In genomic region chr16:10415976-10416375, GRCm38 (mm10) we compare ENCODE assay signal across 8 mouse cellular contexts. TPM values are rescaled to one million over a fixed set of nuclear protein-coding genes. Genes with fewer than 3 reads are reported as not detected.
DNase-seq lines count a peak whose midpoint lies in the region; ATAC-seq and TF ChIP-seq lines count a peak whose summit lies in the region.

No protein-coding gene starts in this region.

- intact Hi-C loops in gastrocnemius, adult 2 months (cut with DNase I), result loop anchor here (10.0 kb wide), 1 partner anchor 1541 kb away; no protein-coding TSS in a partner anchor
- intact Hi-C loops in gastrocnemius, postnatal 36 days (cut with DNase I), result loop anchor here (5.0 kb wide), 1 partner anchor 101 kb away; no protein-coding TSS in a partner anchor

- no peak overlapping the region for H3K27ac ChIP-seq in gastrocnemius, adult 2 months
- no peak overlapping the region for H3K27ac ChIP-seq in kidney, postnatal 0 days
- H3K27ac ChIP-seq in forebrain, embryonic 11.5 days (ENCODE audit: low read depth, low read length), result no peak overlapping the region

- H3K9me3 ChIP-seq in kidney, postnatal 0 days (replicated peaks; ENCODE audit: low read length), result no peaks in the 10 kb centered on the region
- H3K9me3 ChIP-seq in forebrain, embryonic 11.5 days (ENCODE audit: control insufficient read depth, low read length), result no peaks in the 10 kb centered on the region

- DNase-seq in gastrocnemius, adult 2 months, result peak; percentile 41
- no peak for DNase-seq in gastrocnemius, postnatal 36 days
- DNase-seq in 416B (ENCODE audit: low read depth), result peak; percentile 31
- peak; percentile 62 for DNase-seq in brain, adult 2 months (ENCODE audit: low read depth, low spot score)
- peak; percentile 19 for DNase-seq in kidney, postnatal 0 days (ENCODE audit: low spot score)
- peak; percentile 34 to 74 for DNase-seq in monocyte, adult 2 months (ENCODE audit: low read depth in 1 of 2, low spot score in 2 of 2)
- DNase-seq in forebrain, embryonic 11.5 days (ENCODE audit: low spot score), result no peak

- no peak overlapping the region for H3K9ac ChIP-seq in kidney, postnatal 0 days (ENCODE audit: low read depth, low read length)
- H3K9ac ChIP-seq in forebrain, embryonic 11.5 days (ENCODE audit: low read length), result no peak overlapping the region

- peak; percentile 36 for TF ChIP-seq CTCF in gastrocnemius, adult 2 months (IDR thresholded peaks at IDR 0.05)
- TF ChIP-seq CTCF in kidney, postnatal 0 days (IDR thresholded peaks at IDR 0.05; ENCODE audit: low read depth), result peak; percentile 63

- no peak overlapping the region for H3K4me2 ChIP-seq in kidney, postnatal 0 days (ENCODE audit: low read length)
- H3K4me2 ChIP-seq in forebrain, embryonic 11.5 days (ENCODE audit: low read depth, low read length, severe bottlenecking), result no peak overlapping the region

- 0 out of 2 replicates have a peak, but pooled peaks cover 3% of the 10 kb centered on the region for H3K4me1 ChIP-seq in kidney, postnatal 0 days (replicated peaks; ENCODE audit: insufficient read depth, low read length)
- H3K4me1 ChIP-seq in forebrain, embryonic 11.5 days (replicated peaks; ENCODE audit: control insufficient read depth, insufficient read depth, low read length), result peaks cover 6% of the 10 kb centered on the region; the same call in 1 of the 2 replicates

- no peak overlapping the region for H3K4me3 ChIP-seq in gastrocnemius, adult 2 months
- H3K4me3 ChIP-seq in kidney, postnatal 0 days (replicated peaks; ENCODE audit: low read depth, low read length), result no peak overlapping the region
- H3K4me3 ChIP-seq in forebrain, embryonic 11.5 days (ENCODE audit: low read depth, low read length), result no peak overlapping the region

- 85% methylated on average over 6 of the region's 6 CpGs for WGBS in kidney, postnatal 0 days
- WGBS in forebrain, embryonic 11.5 days, result 71% methylated on average over 6 of the region's 6 CpGs

- H3K27me3 ChIP-seq in kidney, postnatal 0 days (ENCODE audit: insufficient read depth, low read length), result no peaks in the 10 kb centered on the region
- H3K27me3 ChIP-seq in forebrain, embryonic 11.5 days (ENCODE audit: control insufficient read depth, insufficient read depth, low read length), result no peaks in the 10 kb centered on the region

- peaks cover 37% of the 10 kb centered on the region for H3K36me3 ChIP-seq in kidney, postnatal 0 days (ENCODE audit: insufficient read depth, low read length)
- H3K36me3 ChIP-seq in forebrain, embryonic 11.5 days (ENCODE audit: control insufficient read depth, insufficient read depth, low read length), result peaks cover 5% of the 10 kb centered on the region; the same call in 1 of the 2 replicates

- ATAC-seq in kidney, postnatal 0 days (replicated peaks; ENCODE audit: low FRiP score, low read depth), result no peak
- no peak for ATAC-seq in erythroblast, adult 5-6 weeks (replicated peaks; ENCODE audit: low FRiP score, poor library complexity, severe bottlenecking)
- no peak for ATAC-seq in forebrain, embryonic 11.5 days (replicated peaks; ENCODE audit: low FRiP score)

RNA-seq across cellular contexts. Expression of gene Nubp1, which starts 4.2 kb away (rescaled TPM):
- total RNA-seq in gastrocnemius, adult 2 months (2021), result 1 to 10 TPM; 6.2 to 6.3 TPM
- 1 to 10 TPM; 5.8 to 6.0 TPM for total RNA-seq in gastrocnemius, postnatal 36 days (2021)
- polyA plus RNA-seq in kidney, postnatal 0 days (2015; fragmentation: Nextera tagmentation; extraction: Ambion mirVana), result 55.7 and 57.7 TPM in 2 replicates
- total RNA-seq in erythroblast, adult 5-6 weeks (2015; ENCODE audit: low replicate concordance), result 1.0 and 6.7 TPM in 2 replicates
- 7.8 and 8.6 TPM in 2 replicates for total RNA-seq in erythroblast, adult 5-6 weeks (2017; ENCODE audit: low replicate concordance)
- 69.1 and 71.3 TPM in 2 replicates for polyA plus RNA-seq in forebrain, embryonic 11.5 days (2014; fragmentation: Nextera tagmentation; extraction: Ambion mirVana)

RNA-seq across cellular contexts. Expression of gene Tekt5, which starts 20.7 kb away (rescaled TPM):
- not detected for total RNA-seq in gastrocnemius, adult 2 months (2021)
- not detected for total RNA-seq in gastrocnemius, postnatal 36 days (2021)
- polyA plus RNA-seq in kidney, postnatal 0 days (2015; fragmentation: Nextera tagmentation; extraction: Ambion mirVana), result 1.1 and 1.2 TPM in 2 replicates
- not detected in 2 replicates for total RNA-seq in erythroblast, adult 5-6 weeks (2015; ENCODE audit: low replicate concordance)
- total RNA-seq in erythroblast, adult 5-6 weeks (2017; ENCODE audit: low replicate concordance), result not detected in 2 replicates
- polyA plus RNA-seq in forebrain, embryonic 11.5 days (2014; fragmentation: Nextera tagmentation; extraction: Ambion mirVana), result 0.15 TPM in 1 of 2 replicates, not detected in the other

RNA-seq across cellular contexts. Expression of gene Tvp23a, which starts 31.2 kb away (rescaled TPM):
- total RNA-seq in gastrocnemius, adult 2 months (2021), result under 1 TPM in 1 of 2 experiments, not detected in 1; 0.11 TPM
- under 1 TPM; 0.23 to 0.37 TPM for total RNA-seq in gastrocnemius, postnatal 36 days (2021)
- 5.9 and 6.9 TPM in 2 replicates for polyA plus RNA-seq in kidney, postnatal 0 days (2015; fragmentation: Nextera tagmentation; extraction: Ambion mirVana)
- not detected in 2 replicates for total RNA-seq in erythroblast, adult 5-6 weeks (2015; ENCODE audit: low replicate concordance)
- total RNA-seq in erythroblast, adult 5-6 weeks (2017; ENCODE audit: low replicate concordance), result not detected in 2 replicates
- 22.8 and 23.8 TPM in 2 replicates for polyA plus RNA-seq in forebrain, embryonic 11.5 days (2014; fragmentation: Nextera tagmentation; extraction: Ambion mirVana)

Comparison
In these comparisons a context has a peak if more than half of its experiments do, and no peak if none do; other contexts are left out.
1. DNase-seq: peak in gastrocnemius, adult 2 months (single experiment), 416B (single experiment), brain, adult 2 months (single experiment), kidney, postnatal 0 days (single experiment) and monocyte, adult 2 months (2 of 2); none in gastrocnemius, postnatal 36 days (0 of 2) and forebrain, embryonic 11.5 days (single experiment).